Mouse (Mus musculus): ENCODE measurements around the gene Tchhl1. TPM values are rescaled to one million over a fixed set of nuclear protein-coding genes. Genes with fewer than 3 reads are reported as not detected.
"Not testable (repeated sequence)": the region's sequence is repeated elsewhere in the genome, so short reads cannot be mapped to it uniquely, and the experiment has no call there.

The Tchhl1 gene
- polyA plus RNA-seq (2012; ENCODE audit: insufficient read depth, insufficient read length, missing spikeins) = not detected in 2 replicates

DNA sequence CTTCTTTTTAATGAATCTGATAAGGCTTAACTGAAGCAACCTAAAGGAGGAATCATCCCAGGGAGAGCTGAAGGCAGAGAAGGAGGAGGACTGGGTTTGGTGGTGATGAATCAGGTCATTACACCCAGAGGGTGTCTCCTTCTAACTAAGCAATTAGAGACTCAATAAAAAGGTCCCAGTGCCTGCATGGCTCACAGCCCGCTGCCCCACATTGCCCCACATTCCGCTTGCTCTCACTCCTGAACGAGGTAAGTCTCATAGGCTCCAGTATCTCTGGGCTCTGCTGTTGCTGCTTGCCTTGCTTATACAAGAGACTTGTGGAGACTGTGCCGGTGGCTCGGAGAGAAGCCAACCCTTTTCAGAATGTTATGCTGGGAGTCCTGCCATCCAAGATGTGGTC lies at the start of gene Tchhl1:
Gene Tchhl1, plus strand, starts transcription at position 194 of the 400 bp plus-strand sequence.
- Histone ChIP-seq H3K4me3 (ENCODE audit: insufficient read depth, low read depth, low read length) (no peak within 1 kb of the TSS), H3K4me1 (ENCODE audit: control insufficient read depth, insufficient read depth, insufficient read length, low read length) (peaks cover 3% of the 10 kb centered on the region; the same call in 1 of the 2 replicates), H3K27ac (replicated peaks; ENCODE audit: low read depth, low read length) (no peak within 1 kb of the TSS)

DNA sequence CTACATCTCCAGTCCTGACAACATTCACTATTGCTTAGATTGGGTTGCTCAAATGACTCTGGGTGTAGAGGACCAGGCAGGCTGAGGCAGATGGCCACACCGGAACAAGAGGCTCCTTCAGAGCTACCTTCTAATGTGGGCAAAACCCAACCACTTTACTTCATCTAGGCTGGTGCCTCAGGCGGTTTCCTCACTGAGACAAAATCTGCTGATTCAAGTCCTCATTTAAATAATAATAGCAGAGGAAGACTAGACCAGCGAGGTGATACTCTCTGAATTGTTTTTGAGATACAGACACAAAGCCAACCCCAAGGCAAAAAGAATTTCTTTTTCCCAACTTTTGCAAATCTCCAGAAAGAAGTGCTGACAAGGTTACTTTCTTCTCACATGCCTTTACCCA lies 36.9 kb upstream of the Tchhl1 start:
- no peak overlapping the region for H3K4me3 ChIP-seq (ENCODE audit: insufficient read depth, low read depth, low read length)
- no peaks in the 10 kb centered on the region for H3K4me1 ChIP-seq (ENCODE audit: control insufficient read depth, insufficient read depth, insufficient read length, low read length)
- H3K27ac ChIP-seq (replicated peaks; ENCODE audit: low read depth, low read length) = no peak overlapping the region

DNA sequence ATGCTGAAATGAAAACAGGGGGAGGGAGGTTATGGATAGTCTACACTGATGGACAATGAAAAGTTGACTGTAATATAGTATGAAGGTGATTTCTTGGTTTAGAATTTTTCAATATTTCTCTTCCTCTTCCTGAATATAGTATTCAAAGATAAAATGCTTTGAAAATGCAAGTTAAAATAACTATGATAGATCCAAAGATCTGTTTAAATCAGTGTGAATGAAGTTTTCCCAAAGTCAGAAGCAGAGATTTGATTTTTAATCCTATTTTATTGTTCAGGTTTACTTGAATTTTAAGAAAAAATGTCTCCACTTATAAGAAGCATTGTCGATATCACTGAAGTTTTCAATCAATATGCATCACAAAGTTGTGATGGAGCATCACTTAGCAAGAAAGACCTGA lies 26.5 kb upstream of the Tchhl1 start, which contains the start of gene Tchh:
Gene Tchh, plus strand, starts transcription at position 301 of the 400 bp plus-strand sequence.
- H3K4me1 ChIP-seq (ENCODE audit: control insufficient read depth, insufficient read depth, insufficient read length, low read length) = peaks cover 11% of the 10 kb centered on the region
- no peak within 1 kb of the TSS for H3K27ac ChIP-seq (replicated peaks; ENCODE audit: low read depth, low read length)
- H3K4me3 ChIP-seq (ENCODE audit: insufficient read depth, low read depth, low read length) = no peak within 1 kb of the TSS

DNA sequence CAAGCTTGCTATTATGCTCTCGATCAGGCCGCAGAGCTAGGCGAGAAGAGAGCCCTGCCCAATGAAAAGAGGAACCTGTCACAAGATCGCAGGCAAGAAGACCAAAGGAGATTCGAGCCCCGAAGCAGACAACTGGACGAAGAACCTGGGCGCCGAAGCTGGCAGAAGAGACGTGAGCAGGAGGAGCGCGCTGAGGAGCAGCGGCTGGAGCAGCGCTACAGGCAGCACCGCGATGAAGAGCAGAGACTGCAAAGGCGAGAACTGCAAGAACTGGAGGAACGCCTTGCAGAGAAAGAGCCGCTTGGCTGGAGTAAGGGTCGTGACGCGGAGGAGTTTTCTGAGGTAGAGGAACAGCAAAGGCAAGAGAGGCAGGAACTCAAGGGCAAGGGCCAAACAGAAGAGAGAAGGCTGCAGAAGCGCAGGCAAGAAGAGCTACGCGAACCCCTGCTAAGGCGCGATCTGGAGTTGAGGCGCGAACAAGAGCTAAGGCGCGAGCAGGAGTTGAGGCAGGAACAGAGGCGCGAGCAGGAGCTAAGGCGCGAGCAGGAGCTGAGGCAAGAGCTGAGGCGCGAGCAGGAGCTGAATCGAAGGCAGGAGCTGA lies 25.0 kb upstream of the Tchhl1 start:
- Histone ChIP-seq H3K27ac (replicated peaks; ENCODE audit: low read depth, low read length) (no peak overlapping the region), H3K4me1 (ENCODE audit: control insufficient read depth, insufficient read depth, insufficient read length, low read length) (peaks cover 11% of the 10 kb centered on the region), H3K4me3 (ENCODE audit: insufficient read depth, low read depth, low read length) (peak overlapping the region; percentile 63)

DNA sequence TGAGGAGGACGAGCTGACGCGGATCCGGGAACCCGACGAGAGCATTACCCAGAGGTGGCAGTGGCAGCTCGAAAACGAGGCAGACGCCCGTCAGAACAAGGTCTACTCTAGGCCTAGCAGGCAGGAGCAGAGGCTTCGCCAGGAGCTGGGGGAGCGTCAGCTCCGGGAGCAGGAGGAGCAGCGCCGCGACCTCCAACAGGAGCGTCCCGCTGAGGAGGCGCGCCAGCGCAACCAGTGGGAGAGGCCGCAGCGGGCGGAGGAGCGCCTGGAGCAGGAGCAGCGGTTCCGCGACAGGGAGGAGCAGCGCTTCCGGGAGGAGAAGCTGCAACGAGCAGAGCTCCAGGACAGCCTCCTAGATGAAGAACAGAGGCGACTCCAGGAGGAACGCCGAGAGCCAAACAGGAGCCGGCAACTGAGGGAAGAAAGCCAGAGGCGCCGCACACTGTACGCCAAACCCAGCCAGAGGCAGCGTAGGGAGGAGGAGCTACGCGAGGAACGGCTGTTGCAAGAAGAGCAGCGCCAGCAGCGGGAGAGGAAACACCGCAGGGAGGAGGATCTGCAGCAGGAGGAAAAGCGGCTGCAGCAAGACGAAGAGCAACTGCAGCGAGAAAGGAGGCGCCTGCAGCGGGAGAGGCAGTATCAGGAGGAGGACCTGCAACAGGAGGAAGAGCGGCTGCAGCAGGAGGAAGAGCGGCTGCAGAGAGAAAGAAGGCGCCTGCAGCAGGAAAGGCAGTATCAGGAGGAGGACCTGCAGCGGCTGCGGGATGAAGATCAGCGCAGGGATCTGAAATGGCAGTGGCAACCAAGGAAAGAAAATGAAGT lies 24.0 kb upstream of the Tchhl1 start:
- Histone ChIP-seq H3K4me3 (ENCODE audit: insufficient read depth, low read depth, low read length) (peak overlapping the region; percentile 63), H3K4me1 (ENCODE audit: control insufficient read depth, insufficient read depth, insufficient read length, low read length) (peaks cover 11% of the 10 kb centered on the region), H3K27ac (replicated peaks; ENCODE audit: low read depth, low read length) (no peak overlapping the region)

DNA sequence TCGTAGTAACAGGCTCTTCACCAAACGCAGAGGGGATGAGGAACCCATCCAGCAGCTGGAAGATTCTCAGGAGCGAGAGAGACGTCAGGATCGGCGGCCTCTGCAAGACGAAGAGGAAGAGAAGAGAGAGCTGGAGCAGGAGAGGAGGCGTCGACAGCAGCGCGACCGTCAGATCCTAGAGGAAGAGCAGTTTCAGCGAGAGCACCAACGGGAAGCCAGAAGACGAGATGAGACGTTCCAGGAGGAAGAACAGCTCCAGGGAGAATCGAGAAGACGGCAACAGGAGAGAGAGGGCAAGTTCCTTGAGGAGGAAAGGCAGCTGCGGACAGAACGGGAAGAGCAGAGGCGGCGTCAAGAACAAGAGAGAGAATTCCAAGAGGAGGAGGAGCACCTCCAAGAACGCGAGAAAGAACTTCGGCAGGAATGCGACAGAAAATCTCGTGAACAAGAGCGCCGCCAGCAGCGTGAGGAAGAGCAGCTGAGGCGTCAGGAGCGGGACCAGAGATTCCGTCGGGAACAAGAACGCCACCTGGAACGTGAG lies 23.3 kb upstream of the Tchhl1 start:
- no peak overlapping the region for H3K27ac ChIP-seq (replicated peaks; ENCODE audit: low read depth, low read length)
- peaks cover 11% of the 10 kb centered on the region for H3K4me1 ChIP-seq (ENCODE audit: control insufficient read depth, insufficient read depth, insufficient read length, low read length)
- peak overlapping the region; percentile 63 for H3K4me3 ChIP-seq (ENCODE audit: insufficient read depth, low read depth, low read length)

DNA sequence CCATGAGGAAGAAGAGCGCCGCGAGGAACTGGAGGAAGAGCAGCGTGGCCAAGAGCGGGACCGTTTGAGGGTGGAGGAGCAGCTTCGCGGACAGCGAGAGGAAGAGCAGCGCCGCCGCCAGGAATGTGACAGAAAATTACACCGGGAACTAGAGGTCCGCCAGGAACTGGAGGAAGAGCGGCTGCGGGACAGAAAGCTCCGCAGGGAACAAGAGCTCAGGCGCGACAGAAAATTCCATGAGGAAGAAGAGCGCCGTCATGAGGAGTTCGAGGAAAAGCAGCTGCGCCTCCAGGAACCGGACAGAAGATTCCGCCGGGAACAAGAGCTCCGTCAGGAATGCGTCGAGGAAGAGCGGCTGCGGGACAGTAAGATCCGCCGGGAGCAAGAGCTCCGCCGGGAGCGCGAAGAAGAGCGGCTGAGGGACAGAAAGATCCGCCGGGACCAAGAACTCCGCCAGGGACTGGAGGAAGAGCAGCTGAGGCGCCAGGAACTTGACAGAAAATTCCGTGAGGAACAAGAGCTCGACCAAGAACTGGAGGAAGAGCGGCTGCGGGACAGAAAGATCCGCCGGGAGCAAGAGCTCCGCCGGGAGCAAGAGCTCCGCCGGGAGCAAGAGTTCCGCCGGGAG lies 22.3 kb upstream of the Tchhl1 start:
- Histone ChIP-seq H3K4me1 (ENCODE audit: control insufficient read depth, insufficient read depth, insufficient read length, low read length) (peaks cover 11% of the 10 kb centered on the region), H3K27ac (replicated peaks; ENCODE audit: low read depth, low read length) (no peak overlapping the region), H3K4me3 (ENCODE audit: insufficient read depth, low read depth, low read length) (peak overlapping the region; percentile 57)

DNA sequence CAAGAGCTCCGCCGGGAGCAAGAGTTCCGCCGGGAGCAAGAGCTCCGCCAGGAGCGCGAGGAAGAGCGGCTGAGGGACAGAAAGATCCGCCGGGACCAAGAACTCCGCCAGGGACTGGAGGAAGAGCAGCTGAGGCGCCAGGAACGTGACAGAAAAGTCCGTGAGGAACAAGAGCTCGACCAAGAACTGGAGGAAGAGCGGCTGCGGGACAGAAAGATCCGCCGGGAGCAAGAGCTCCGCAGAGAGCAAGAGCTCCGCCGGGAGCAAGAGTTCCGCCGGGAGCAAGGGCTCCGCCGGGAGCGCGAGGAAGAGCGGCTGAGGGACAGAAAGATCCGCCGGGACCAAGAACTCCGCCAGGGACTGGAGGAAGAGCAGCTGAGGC lies 21.8 kb upstream of the Tchhl1 start:
- Histone ChIP-seq H3K4me1 (ENCODE audit: control insufficient read depth, insufficient read depth, insufficient read length, low read length) (peaks cover 11% of the 10 kb centered on the region), H3K4me3 (ENCODE audit: insufficient read depth, low read depth, low read length) (peak overlapping the region; percentile 57)
- not testable (repeated sequence) for H3K27ac ChIP-seq (replicated peaks; ENCODE audit: low read depth, low read length)

DNA sequence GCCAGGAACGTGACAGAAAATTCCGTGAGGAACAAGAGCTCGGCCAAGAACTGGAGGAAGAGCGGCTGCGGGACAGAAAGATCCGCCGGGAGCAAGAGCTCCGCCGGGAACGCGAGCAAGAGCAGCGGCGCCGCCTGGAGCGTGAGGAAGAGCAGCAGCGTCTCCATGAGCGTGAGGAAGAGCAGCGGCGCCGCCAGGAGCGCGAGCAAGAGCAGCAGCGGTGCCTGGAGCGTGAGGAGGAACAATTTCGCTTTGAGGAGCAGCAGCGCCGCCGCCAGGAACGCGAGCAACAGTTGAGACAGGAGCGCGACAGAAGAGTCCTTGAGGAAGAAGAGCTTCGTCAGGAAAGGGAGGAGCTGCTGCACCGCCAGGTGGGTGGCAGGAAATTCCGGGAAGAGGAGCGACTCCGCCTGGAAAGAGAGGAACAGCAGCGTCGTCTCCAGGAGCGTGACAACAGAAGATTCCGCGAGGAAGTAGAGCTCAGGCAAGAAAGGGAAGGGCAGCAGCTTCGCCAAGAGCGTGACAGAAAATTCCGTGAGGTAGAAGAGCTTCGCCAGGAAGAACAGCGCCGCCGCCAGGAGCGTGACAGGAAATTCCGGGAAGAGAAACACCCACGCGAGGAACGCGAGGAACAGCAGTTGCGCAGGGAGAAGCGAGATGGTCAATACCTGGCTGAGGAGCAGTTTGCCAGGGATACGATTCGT lies 21.3 kb upstream of the Tchhl1 start:
- H3K4me3 ChIP-seq (ENCODE audit: insufficient read depth, low read depth, low read length) = peak overlapping the region; percentile 57
- H3K27ac ChIP-seq (replicated peaks; ENCODE audit: low read depth, low read length) = no peak overlapping the region

DNA sequence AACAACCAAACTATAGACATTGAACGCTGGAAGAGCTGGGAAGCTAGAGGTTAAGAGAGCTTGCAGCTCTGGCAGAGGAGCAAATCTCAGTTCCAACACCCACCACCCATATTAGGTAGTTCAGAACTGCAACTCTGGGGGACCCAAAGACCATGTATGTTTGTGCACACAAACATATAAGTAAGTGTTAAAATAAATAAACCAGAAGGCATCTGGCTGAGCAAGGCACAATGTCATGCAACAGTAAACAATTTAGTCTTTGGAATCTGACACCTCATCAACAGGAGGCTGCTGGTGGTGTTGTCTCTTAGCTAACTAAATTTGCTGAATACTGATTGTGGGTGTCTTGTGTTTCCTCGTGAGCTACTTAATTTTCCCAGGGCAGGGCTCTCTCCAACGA lies 2.0 kb upstream of the Tchhl1 start:
- no peak overlapping the region for H3K4me3 ChIP-seq (ENCODE audit: insufficient read depth, low read depth, low read length)
- no peak overlapping the region for H3K27ac ChIP-seq (replicated peaks; ENCODE audit: low read depth, low read length)
- H3K4me1 ChIP-seq (ENCODE audit: control insufficient read depth, insufficient read depth, insufficient read length, low read length) = peaks cover 3% of the 10 kb centered on the region; the same call in 1 of the 2 replicates

More for the DNA sequence above, 21.3 kb upstream of the Tchhl1 start:
- H3K4me1 ChIP-seq (ENCODE audit: control insufficient read depth, insufficient read depth, insufficient read length, low read length) = peaks cover 11% of the 10 kb centered on the region

DNA sequence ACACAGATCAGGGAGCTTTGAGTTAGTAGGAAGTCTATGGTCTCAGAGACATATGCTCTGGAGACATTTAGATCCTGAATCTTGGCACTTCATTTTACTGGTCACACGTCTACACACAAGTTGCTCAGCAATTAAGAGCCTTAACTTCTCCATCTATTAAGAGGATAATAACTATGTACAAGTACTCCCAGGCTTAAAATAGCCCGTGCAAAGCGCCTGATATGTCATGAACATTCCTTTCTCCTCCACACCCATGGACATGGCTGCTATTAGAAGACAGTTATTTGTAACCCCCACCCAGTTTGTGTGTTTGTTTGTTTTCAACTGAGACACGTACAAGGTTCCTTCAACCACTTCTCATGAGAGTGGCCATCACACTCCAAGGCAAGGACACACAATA lies 1.4 kb upstream of the Tchhl1 start:
- H3K27ac ChIP-seq (replicated peaks; ENCODE audit: low read depth, low read length) = no peak overlapping the region

DNA sequence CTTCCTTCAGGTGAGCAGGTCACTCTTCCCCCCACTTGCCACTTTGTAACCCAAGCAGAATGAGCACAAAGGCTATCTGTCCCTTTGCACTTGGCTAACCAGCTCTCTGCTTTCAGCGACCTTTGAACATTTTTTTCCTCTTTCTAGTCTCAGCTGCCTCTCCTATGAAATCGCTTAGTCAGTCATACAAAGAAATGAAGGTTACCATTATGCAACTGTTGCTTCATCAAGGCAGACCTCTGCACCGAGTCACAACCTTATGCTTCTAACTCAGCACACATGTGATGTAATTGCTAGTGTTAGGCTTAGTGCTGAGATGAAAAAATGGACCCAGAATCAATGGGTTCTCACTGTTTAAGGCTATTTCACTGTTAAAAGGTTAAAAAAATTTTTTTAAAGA lies 1.1 kb downstream of the Tchhl1 start:
- Histone ChIP-seq H3K4me3 (ENCODE audit: insufficient read depth, low read depth, low read length) (no peak overlapping the region), H3K27ac (replicated peaks; ENCODE audit: low read depth, low read length) (no peak overlapping the region), H3K4me1 (ENCODE audit: control insufficient read depth, insufficient read depth, insufficient read length, low read length) (peaks cover 3% of the 10 kb centered on the region; the same call in 1 of the 2 replicates)

More for the DNA sequence above, 1.4 kb upstream of the Tchhl1 start:
- Histone ChIP-seq H3K4me1 (ENCODE audit: control insufficient read depth, insufficient read depth, insufficient read length, low read length) (peaks cover 3% of the 10 kb centered on the region; the same call in 1 of the 2 replicates), H3K4me3 (ENCODE audit: insufficient read depth, low read depth, low read length) (no peak overlapping the region)

DNA sequence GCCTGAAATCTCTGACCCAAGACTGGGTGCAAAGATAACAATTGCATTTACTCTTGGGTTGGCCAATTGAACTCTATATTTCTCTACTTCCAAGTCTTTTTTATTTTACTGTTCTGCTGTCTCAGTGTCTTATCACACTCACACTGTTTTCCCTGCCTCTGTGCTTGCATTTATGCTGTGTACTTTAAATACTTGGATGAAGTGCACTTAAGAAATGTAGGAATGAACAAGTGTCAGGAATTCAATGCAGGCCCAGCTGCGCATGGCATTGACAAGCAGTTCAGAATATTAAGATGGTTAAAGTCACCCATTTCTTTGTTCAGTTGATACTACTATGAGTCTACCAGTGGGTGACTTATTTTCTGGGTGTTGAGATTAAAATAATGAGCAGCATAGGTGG lies 11.5 kb downstream of the Tchhl1 start:
- H3K27ac ChIP-seq (replicated peaks; ENCODE audit: low read depth, low read length) = no peak overlapping the region
- no peaks in the 10 kb centered on the region for H3K4me1 ChIP-seq (ENCODE audit: control insufficient read depth, insufficient read depth, insufficient read length, low read length)
- no peak overlapping the region for H3K4me3 ChIP-seq (ENCODE audit: insufficient read depth, low read depth, low read length)

DNA sequence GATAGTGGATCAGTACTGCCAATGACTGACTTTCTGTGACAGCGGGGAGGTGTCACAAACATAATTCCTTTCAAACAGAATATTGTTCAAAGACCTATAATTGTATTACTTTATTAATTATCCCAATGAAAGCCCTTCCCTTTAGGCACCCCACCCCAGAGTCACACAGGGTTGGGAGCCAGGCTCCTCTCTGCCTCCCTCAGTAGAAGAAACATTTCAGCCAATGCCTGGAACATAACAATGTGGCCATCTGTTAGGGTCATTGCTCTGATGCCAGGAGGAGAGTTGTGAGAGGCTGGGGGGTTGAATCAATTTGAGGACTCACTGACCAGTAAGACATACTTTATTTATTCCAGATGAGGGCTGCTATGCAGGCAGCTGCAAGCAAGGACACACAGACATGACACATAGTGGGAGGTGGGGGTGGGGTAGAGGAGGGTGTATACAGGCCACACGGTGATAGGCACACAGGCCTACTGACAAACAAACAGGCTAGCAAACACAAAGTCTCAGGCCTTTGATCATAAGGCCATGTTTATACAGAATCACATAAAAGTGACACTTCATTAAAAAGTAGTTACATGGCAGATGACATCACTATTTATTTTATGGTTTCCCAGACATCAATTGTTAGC lies 13.5 kb downstream of the Tchhl1 start:
- H3K27ac ChIP-seq (replicated peaks; ENCODE audit: low read depth, low read length) = no peak overlapping the region
- H3K4me3 ChIP-seq (ENCODE audit: insufficient read depth, low read depth, low read length) = no peak overlapping the region
- H3K4me1 ChIP-seq (ENCODE audit: control insufficient read depth, insufficient read depth, insufficient read length, low read length) = no peaks in the 10 kb centered on the region

Measured in brown adipose tissue, adult 24 weeks (tissue).